Comparison of ENCODE assay signal across 27 mouse cellular contexts in the genomic region with DNA sequence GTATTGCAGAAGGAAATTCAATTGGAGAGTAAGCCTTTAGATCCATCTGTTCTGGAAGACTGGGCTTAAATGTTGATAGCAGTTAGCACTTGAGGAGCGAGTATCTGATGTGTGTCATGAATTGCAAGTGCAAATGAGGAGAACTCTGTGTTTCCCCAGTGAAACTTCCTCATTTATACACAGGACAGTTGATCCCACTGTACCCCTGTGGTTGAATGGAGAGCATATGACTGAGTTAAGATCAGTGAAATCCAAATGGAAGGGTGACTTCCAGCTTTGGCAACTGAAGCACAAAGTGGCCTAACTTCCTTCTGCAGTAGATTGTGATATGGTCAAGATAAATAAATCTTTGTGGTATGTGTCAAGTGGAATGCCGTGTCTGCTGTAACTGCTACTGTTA.
A peak's percentile ranks its signal among the peaks of the same experiment; 100 is the strongest.
DNase-seq lines count a peak whose midpoint lies in the region; ATAC-seq and TF ChIP-seq lines count a peak whose summit lies in the region.
"Had no signal": no experiment of that assay in that cellular context is flagged by ENCODE, and none has a peak within 500 bp of the region (broad histone marks: within the 10 kb centered on the region; RNA-seq: fewer than 3 reads in every experiment).

No protein-coding gene starts in this region.

- H3K27ac ChIP-seq in lung, postnatal 0 days (ENCODE audit: low read length): no peak overlapping the region
- H3K27ac ChIP-seq: embryonic facial prominence, embryonic 13.5 days; embryonic facial prominence, embryonic 15.5 days; forebrain, embryonic 10.5 days; forebrain, embryonic 12.5 days had no signal

- H3K36me3 ChIP-seq in lung, postnatal 0 days (ENCODE audit: insufficient read depth, low read length): no peaks in the 10 kb centered on the region
- H3K36me3 ChIP-seq: embryonic facial prominence, embryonic 13.5 days; embryonic facial prominence, embryonic 15.5 days; forebrain, embryonic 10.5 days; forebrain, embryonic 12.5 days; G1E had no signal

- TF ChIP-seq EP300 in lung, postnatal 0 days (IDR thresholded peaks at IDR 0.05): no peak

- H3K4me1 ChIP-seq in lung, postnatal 0 days (ENCODE audit: insufficient read depth, low read depth, low read length): no peaks in the 10 kb centered on the region
- H3K4me1 ChIP-seq: embryonic facial prominence, embryonic 13.5 days; embryonic facial prominence, embryonic 15.5 days; forebrain, embryonic 10.5 days; forebrain, embryonic 12.5 days had no signal

- no peaks in the 10 kb centered on the region for H3K27me3 ChIP-seq in lung, postnatal 0 days (replicated peaks; ENCODE audit: insufficient read depth, low read length)
- H3K27me3 ChIP-seq: CH12.LX; embryonic facial prominence, embryonic 13.5 days; embryonic facial prominence, embryonic 15.5 days; forebrain, embryonic 12.5 days had no signal

- no peak for TF ChIP-seq CTCF in lung, postnatal 0 days (IDR thresholded peaks at IDR 0.05)

- no peaks in the 10 kb centered on the region for H3K9me3 ChIP-seq in lung, postnatal 0 days (ENCODE audit: low read length)
- H3K9me3 ChIP-seq: embryonic facial prominence, embryonic 13.5 days; embryonic facial prominence, embryonic 15.5 days; forebrain, embryonic 10.5 days; forebrain, embryonic 12.5 days; G1E had no signal

- ATAC-seq in hematopoietic stem cell, adult 5-6 weeks (replicated peaks in 1 of 2; ENCODE audit: insufficient read depth in 1 of 2, low FRiP score in 2 of 2, low TSS enrichment in 1 of 2, low read depth in 1 of 2, poor library complexity in 2 of 2, severe bottlenecking in 2 of 2): peak; percentile 66 to 89
- ATAC-seq in lung, postnatal 0 days: no peak
- ATAC-seq: activated CD4-positive, CD25-positive, alpha-beta regulatory T cell, adult 4 months; CD4-positive, CD25-positive, alpha-beta regulatory T cell, adult 4 months; forebrain, embryonic 14.5 days; forebrain, embryonic 16.5 days; Patski had no signal

- H3K9ac ChIP-seq in lung, postnatal 0 days (replicated peaks; ENCODE audit: low read depth): no peak overlapping the region
- H3K9ac ChIP-seq: embryonic facial prominence, embryonic 13.5 days; embryonic facial prominence, embryonic 15.5 days; forebrain, embryonic 12.5 days had no signal

- DNase-seq in heart, adult 11 months: peak; percentile 15
- DNase-seq in heart, adult 18-20 months: no peak
- DNase-seq in lung, postnatal 0 days (ENCODE audit: low spot score): no peak
- DNase-seq in heart, adult 8-10 months (ENCODE audit: low spot score): no peak
- DNase-seq: adrenal gland, adult 8-10 months; adrenal gland, postnatal 14 days; adrenal gland, postnatal 36 days; B cell, adult 2 months; cerebellum, adult 11-12 months; cerebellum, adult 2 months; cerebellum, adult 9-10 months; cerebellum, postnatal 10 days; cerebellum, postnatal 25 days; embryo, embryonic 11 days had no signal

- WGBS in lung, postnatal 0 days: 62% methylated on average over 2 of the region's 2 CpGs

- no peak overlapping the region for H3K4me2 ChIP-seq in lung, postnatal 0 days (replicated peaks; ENCODE audit: low read depth, low read length)
- H3K4me2 ChIP-seq: embryonic facial prominence, embryonic 13.5 days; embryonic facial prominence, embryonic 15.5 days; forebrain, embryonic 12.5 days had no signal

- H3K4me3 ChIP-seq in lung, postnatal 0 days (ENCODE audit: low read depth, low read length): no peak overlapping the region
- H3K4me3 ChIP-seq: embryonic facial prominence, embryonic 13.5 days; embryonic facial prominence, embryonic 15.5 days; erythroblast, embryonic 14.5 days; forebrain, embryonic 10.5 days; forebrain, embryonic 12.5 days had no signal
